Mouse (Mus musculus) stomach, embryonic 15.5 days (tissue): ENCODE results near the gene Ap1s1. TPM values are rescaled to one million over a fixed set of nuclear protein-coding genes. Genes with fewer than 3 reads are reported as not detected.

ENCODE experiments used
- ATAC-seq: fragments of 200-750 bp; cut with Nextera tagmentation; 2 replicates; pipeline ENCODE4 v1.8.0; 2017; ENCODE audit warnings: low read depth, moderate number of reproducible peaks, moderate TSS enrichment; ENCODE audit not compliant: insufficient read depth, low FRiP score
- H3K27ac ChIP-seq: fragments of 300-500 bp; sonication (generic); 2 replicates; pipeline ENCODE4 v1.5.1; 2015; ENCODE audit warnings: mild to moderate bottlenecking, inconsistent platforms
- H3K27me3 ChIP-seq: fragments of 300-500 bp; sonication (generic); replicated peaks from 2 replicates; pipeline ENCODE4 v1.6.1; 2015; ENCODE audit warnings: inconsistent platforms
- H3K36me3 ChIP-seq: fragments of 300-500 bp; sonication (generic); 2 replicates; pipeline ENCODE4 v1.6.1; 2015; ENCODE audit warnings: inconsistent platforms
- H3K4me1 ChIP-seq: fragments of 300-500 bp; sonication (generic); 2 replicates; pipeline ENCODE4 v1.6.1; 2015; ENCODE audit warnings: inconsistent platforms
- H3K4me2 ChIP-seq: fragments of 300-500 bp; sonication (generic); 2 replicates; pipeline ENCODE4 v1.6.1; 2015; ENCODE audit warnings: mild to moderate bottlenecking, inconsistent platforms
- H3K4me3 ChIP-seq: fragments of 300-500 bp; sonication (generic); replicated peaks from 2 replicates; pipeline ENCODE4 v1.5.1; 2015; ENCODE audit warnings: inconsistent platforms
- H3K9ac ChIP-seq: fragments of 300-500 bp; sonication (generic); 2 replicates; pipeline ENCODE4 v1.6.1; 2015; ENCODE audit warnings: inconsistent platforms
- H3K9me3 ChIP-seq: fragments of 300-500 bp; sonication (generic); 2 replicates; pipeline ENCODE4 v1.6.1; 2016; ENCODE audit warnings: inconsistent platforms
- WGBS: fragments of 180-500 bp; shearing (Covaris S2); methylation state at CpG from one replicate; pipeline ENCODE4 v1.1.7; 2015; 5-methylcytosine and 5-hydroxymethylcytosine counted together
- microRNA counts: library from miRNA; unstranded; fragments of <30 nt; microRNA quantifications from one replicate; lab custom pipeline; 2016
- microRNA-seq: library from miRNA; unstranded; fragments of <30 nt; microRNA quantifications from one replicate; pipeline ENCODE4, GENCODE M21; 2016
- polyA plus RNA-seq: library from polyadenylated mRNA; unstranded; fragments of >200 nt; fragmentation: Nextera tagmentation; extraction: Ambion mirVana; gene quantifications from 2 replicates; pipeline ENCODE4 v1.2.1, GENCODE M21; 2015

The Ap1s1 gene
- polyA plus RNA-seq, 1 experiment from 2014 or later = 211 TPM

DNA sequence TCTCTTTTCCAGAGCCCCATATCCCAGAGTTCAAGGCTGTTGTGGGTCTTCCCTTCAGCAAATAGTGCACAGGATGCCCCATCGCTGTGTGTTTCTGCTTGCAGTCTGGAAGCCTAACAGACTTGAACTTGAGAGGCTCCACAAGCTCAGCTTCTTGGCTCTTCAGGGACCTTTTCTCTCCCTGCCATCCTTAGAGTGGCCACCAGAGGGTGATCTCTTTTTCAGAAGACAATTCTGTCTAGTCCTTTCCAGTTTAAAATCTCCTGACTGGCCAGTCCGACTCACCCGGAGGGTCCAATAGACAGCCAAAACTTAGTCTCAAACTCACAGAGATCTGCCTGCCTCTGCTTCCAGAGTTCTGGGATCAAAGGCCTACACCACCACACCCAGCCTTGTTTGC lies 35.9 kb downstream of the Ap1s1 start:
- Histone ChIP-seq H3K9me3 (no peaks in the 10 kb centered on the region), H3K27me3 (no peaks in the 10 kb centered on the region), H3K4me1 (no peaks in the 10 kb centered on the region), H3K4me2 (no peak overlapping the region), H3K9ac (no peak overlapping the region), H3K27ac (no peak overlapping the region), H3K36me3 (no peaks in the 10 kb centered on the region), H3K4me3 (no peak overlapping the region)
- ATAC-seq = no peak
- WGBS = 31% methylated on average over 3 of the region's 3 CpGs

GRCm38 (mm10) chr5:137007276-137007675 lies 38.7 kb downstream of the Ap1s1 start:
- Histone ChIP-seq H3K9ac (no peak overlapping the region), H3K27me3 (no peaks in the 10 kb centered on the region), H3K9me3 (no peaks in the 10 kb centered on the region), H3K27ac (no peak overlapping the region), H3K36me3 (no peaks in the 10 kb centered on the region), H3K4me3 (no peak overlapping the region), H3K4me1 (no peaks in the 10 kb centered on the region), H3K4me2 (no peak overlapping the region)
- WGBS = 39% methylated on average over 8 of the region's 8 CpGs
- no peak for ATAC-seq

DNA sequence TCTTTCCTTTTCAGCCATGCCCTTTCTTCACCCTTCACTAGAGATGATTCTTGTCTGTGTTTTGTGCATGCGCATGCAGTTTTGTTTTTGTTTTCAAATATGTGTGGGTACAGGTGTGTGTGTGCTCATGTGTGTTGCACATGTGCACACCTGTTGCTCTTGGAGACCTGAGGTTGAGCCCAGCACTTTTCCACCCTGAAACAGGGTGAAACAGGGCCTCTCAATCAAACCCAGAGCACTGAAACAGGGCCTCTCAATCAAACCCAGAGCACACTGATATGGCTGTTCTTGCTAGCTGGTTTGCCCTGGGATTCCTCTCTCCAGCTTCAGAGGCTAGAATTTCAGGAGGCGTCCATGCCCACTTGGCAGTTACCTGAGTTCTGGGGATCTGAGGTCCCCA lies 45.3 kb downstream of the Ap1s1 start:
- H3K9ac ChIP-seq = no peak overlapping the region
- no peak overlapping the region for H3K4me3 ChIP-seq
- H3K27me3 ChIP-seq = no peaks in the 10 kb centered on the region
- 0 out of 2 replicates have a peak, but pooled peaks cover 6% of the 10 kb centered on the region for H3K4me1 ChIP-seq
- H3K27ac ChIP-seq = no peak overlapping the region
- H3K36me3 ChIP-seq = peaks cover 4% of the 10 kb centered on the region
- WGBS = 71% methylated on average over 2 of the region's 2 CpGs
- no peaks in the 10 kb centered on the region for H3K9me3 ChIP-seq
- H3K4me2 ChIP-seq = no peak overlapping the region
- no peak for ATAC-seq

DNA sequence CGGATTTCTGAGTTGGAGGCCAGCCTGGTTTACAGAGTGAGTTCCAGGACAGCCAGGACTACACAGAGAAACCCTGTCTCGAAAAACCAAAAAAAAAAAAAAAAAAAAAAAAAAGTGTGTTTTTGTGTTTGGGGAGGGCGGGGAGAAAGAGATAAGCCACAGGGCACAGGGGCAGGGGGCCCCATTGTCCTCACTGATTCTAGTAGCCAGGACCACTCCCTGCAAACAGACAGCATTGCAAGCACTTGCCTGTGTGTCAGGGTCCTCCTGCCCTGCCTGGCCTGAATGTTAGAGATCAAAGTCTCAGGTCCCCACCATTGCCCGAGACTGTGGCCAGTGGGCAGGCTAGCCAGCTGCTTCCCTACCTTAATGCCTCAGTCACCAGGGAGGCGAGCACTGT lies 46.5 kb downstream of the Ap1s1 start:
- WGBS = 65% methylated on average over 4 of the region's 5 CpGs
- H3K36me3 ChIP-seq = peaks cover 11% of the 10 kb centered on the region
- H3K4me1 ChIP-seq = 0 out of 2 replicates have a peak, but pooled peaks cover 6% of the 10 kb centered on the region
- no peak overlapping the region for H3K27ac ChIP-seq
- no peak for ATAC-seq
- H3K4me3 ChIP-seq = no peak overlapping the region
- H3K27me3 ChIP-seq = no peaks in the 10 kb centered on the region
- H3K9me3 ChIP-seq = no peaks in the 10 kb centered on the region
- no peak overlapping the region for H3K9ac ChIP-seq
- H3K4me2 ChIP-seq = no peak overlapping the region

DNA sequence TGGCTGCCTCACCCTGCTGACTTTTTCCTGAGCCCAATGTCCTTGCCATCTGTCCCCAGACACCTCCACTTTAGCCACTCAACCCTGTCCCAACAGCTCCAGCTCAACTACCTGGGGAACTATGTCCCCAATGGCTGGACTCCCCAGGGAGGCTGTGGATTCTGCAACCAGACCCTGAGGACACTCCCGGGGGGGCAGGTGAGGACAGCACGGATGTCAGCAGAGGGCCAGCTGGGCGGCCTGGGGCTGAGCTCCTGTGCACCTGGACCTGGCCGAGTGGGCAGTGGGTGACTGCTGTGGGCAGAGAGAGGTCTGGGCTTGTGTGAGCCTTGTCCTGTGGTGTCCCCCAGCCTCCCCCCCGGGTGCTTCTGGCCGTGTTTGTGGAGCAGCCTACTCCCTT lies 56.1 kb downstream of the Ap1s1 start:
- ATAC-seq = no peak
- H3K4me3 ChIP-seq = no peak overlapping the region
- WGBS = 92% methylated on average over 6 of the region's 6 CpGs
- H3K9ac ChIP-seq = no peak overlapping the region
- no peak overlapping the region for H3K4me2 ChIP-seq
- H3K27me3 ChIP-seq = no peaks in the 10 kb centered on the region
- H3K36me3 ChIP-seq = peaks cover 41% of the 10 kb centered on the region
- H3K9me3 ChIP-seq = no peaks in the 10 kb centered on the region
- H3K27ac ChIP-seq = no peak overlapping the region
- H3K4me1 ChIP-seq = 0 out of 2 replicates have a peak, but pooled peaks cover 11% of the 10 kb centered on the region

DNA sequence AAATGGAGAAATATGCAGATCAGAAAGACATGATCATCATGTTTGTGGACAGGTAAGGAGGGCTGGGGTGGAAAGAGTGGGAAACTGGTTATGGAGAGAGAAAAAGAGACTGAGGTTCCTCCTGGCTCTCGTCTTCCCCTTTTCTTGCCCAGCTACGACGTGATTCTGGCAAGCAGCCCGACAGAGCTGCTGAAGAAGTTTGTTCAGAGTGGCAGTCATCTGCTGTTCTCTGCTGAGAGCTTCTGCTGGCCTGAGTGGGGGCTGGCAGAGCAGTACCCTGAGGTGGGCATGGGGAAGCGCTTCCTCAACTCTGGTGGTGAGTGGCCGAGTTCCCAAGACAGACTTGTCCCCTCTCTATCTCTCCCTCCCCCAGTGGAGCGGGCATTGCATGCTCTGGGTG lies 57.5 kb downstream of the Ap1s1 start:
- H3K9ac ChIP-seq = no peak overlapping the region
- H3K27me3 ChIP-seq = no peaks in the 10 kb centered on the region
- peak overlapping the region; percentile 88 for H3K4me2 ChIP-seq
- H3K27ac ChIP-seq = no peak overlapping the region
- 0 out of 2 replicates have a peak, but pooled peaks cover 11% of the 10 kb centered on the region for H3K4me1 ChIP-seq
- 45% methylated on average over 7 of the region's 7 CpGs for WGBS
- no peaks in the 10 kb centered on the region for H3K9me3 ChIP-seq
- no peak for ATAC-seq
- H3K4me3 ChIP-seq = peak overlapping the region; percentile 78
- H3K36me3 ChIP-seq = peaks cover 34% of the 10 kb centered on the region

- WGBS = 3% methylated on average over 12 of the region's 12 CpGs
- 0 out of 2 replicates have a peak, but pooled peaks cover 11% of the 10 kb centered on the region for H3K4me1 ChIP-seq
- peak within 1 kb of the TSS; percentile 78 for H3K4me3 ChIP-seq
- H3K4me2 ChIP-seq = peak within 1 kb of the TSS; percentile 88
- peak within 1 kb of the TSS; percentile 96 for H3K27ac ChIP-seq
- ATAC-seq = no peak
- H3K27me3 ChIP-seq = no peaks in the 10 kb centered on the region
- no peaks in the 10 kb centered on the region for H3K9me3 ChIP-seq
- H3K9ac ChIP-seq = peak within 1 kb of the TSS; percentile 73
- H3K36me3 ChIP-seq = peaks cover 31% of the 10 kb centered on the region
Measured at GRCm38 (mm10) chr5:136987934-136988271, 58.0 kb downstream of the Ap1s1 start, which contains the start of gene Znhit1. Gene Znhit1, minus strand, starts transcription at chr5:136988021.

DNA sequence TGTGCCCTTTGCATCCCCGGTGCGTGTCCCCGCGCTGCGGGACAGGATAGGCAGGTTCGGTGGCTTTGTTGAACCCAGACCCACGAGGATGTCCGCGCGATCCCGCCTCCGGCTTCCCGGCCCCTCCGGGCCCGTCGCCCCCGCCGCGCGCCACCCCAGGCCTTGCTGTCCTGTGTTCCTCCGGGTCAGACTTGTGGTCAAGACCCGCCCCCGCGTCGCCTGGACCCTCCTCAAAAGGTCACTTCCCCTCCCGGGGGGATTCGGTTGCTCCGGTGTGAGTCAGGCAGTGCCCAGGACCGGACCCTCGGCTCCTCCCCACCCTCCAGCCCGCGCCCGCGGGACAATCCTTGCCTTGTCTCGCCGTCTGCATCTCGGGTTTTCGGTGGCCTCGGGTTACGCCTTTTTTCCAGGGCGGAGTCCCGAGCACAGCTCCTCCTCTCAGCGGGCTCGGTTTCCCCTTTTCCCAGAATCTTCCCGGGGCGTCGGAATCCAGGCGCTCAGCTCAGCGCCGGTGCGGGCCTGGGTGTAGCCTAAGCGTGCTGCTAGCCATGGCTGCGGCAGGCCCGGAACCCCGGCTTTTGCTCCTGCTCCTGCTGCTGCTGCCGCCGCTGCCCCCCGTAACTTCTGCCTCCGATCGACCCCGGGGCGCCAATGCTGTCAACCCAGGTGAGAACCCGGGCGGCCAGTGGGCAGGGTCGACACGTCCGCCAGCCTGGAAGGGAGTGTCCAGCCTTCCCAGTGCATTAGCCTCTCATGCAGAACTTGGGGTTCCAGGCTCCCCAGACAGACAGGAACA lies 58.6 kb downstream of the Ap1s1 start:
- no peaks in the 10 kb centered on the region for H3K27me3 ChIP-seq
- peak overlapping the region; percentile 88 for H3K4me2 ChIP-seq
- ATAC-seq = peak; percentile 63
- 0 out of 2 replicates have a peak, but pooled peaks cover 11% of the 10 kb centered on the region for H3K4me1 ChIP-seq
- no peaks in the 10 kb centered on the region for H3K9me3 ChIP-seq
- peaks cover 25% of the 10 kb centered on the region for H3K36me3 ChIP-seq
- WGBS = under 1% methylated on average over 67 of the region's 67 CpGs
- H3K4me3 ChIP-seq = peak overlapping the region; percentile 78
- peak overlapping the region; percentile 96 for H3K27ac ChIP-seq
- H3K9ac ChIP-seq = peak overlapping the region; percentile 73

GRCm38 (mm10) chr5:136986695-136987137 lies 59.2 kb downstream of the Ap1s1 start, which contains the start of gene Plod3:
Gene Plod3, plus strand, starts transcription at chr5:136987019.
- WGBS = under 1% methylated on average over 26 of the region's 26 CpGs
- 0 out of 2 replicates have a peak, but pooled peaks cover 11% of the 10 kb centered on the region for H3K4me1 ChIP-seq
- H3K27ac ChIP-seq = peak within 1 kb of the TSS; percentile 96
- peak within 1 kb of the TSS; percentile 78 for H3K4me3 ChIP-seq
- peak within 1 kb of the TSS; percentile 88 for H3K4me2 ChIP-seq
- ATAC-seq = peak; percentile 94
- peaks cover 19% of the 10 kb centered on the region for H3K36me3 ChIP-seq
- H3K9ac ChIP-seq = peak within 1 kb of the TSS; percentile 73
- no peaks in the 10 kb centered on the region for H3K9me3 ChIP-seq
- no peaks in the 10 kb centered on the region for H3K27me3 ChIP-seq

MicroRNAs within 50 kb of the gene (microRNA counts, 519-probe panel; counts per million panel counts)
- microRNA mmu-miR-702 (lab: Ali Mortazavi, UCI) = not detected

Small RNA genes within 50 kb of the gene (microRNA-seq; reads per million reads assigned to microRNA genes)
- 25.5 reads per million, percentile 36 among the genes with 10 or more reads in this experiment for gene Mir702

Other genes with a start within 250 kb of the Ap1s1 start
- gene Col26a1, start 162.9 kb downstream of the Ap1s1 start, polyA plus RNA-seq = 20.6 and 25.3 TPM in 2 replicates
- gene Ift22, start 138.0 kb downstream of the Ap1s1 start, polyA plus RNA-seq = 59.5 and 62.3 TPM in 2 replicates
- 246 and 259 TPM in 2 replicates for gene Fis1, start 92.9 kb downstream of the Ap1s1 start, polyA plus RNA-seq
- 8.9 and 10.8 TPM in 2 replicates for gene Cldn15, start 79.5 kb downstream of the Ap1s1 start, polyA plus RNA-seq
- 44.8 and 46.8 TPM in 2 replicates for gene Plod3, start 59.1 kb downstream of the Ap1s1 start, polyA plus RNA-seq
- 90.6 and 94.3 TPM in 2 replicates for gene Znhit1, start 58.1 kb downstream of the Ap1s1 start, polyA plus RNA-seq
- gene Vgf, start 19.7 kb downstream of the Ap1s1 start, polyA plus RNA-seq = 0.83 and 1.1 TPM in 2 replicates
- gene Serpine1, start 26.1 kb upstream of the Ap1s1 start, polyA plus RNA-seq = 0.12 and 0.35 TPM in 2 replicates
- gene Trim56, start 70.1 kb upstream of the Ap1s1 start, polyA plus RNA-seq = 9.7 and 10.2 TPM in 2 replicates
- 0.54 and 1.9 TPM in 2 replicates for gene Muc3, start 103.2 kb upstream of the Ap1s1 start, polyA plus RNA-seq
- 1.2 and 2.6 TPM in 2 replicates for gene Muc3a, start 166.3 kb upstream of the Ap1s1 start, polyA plus RNA-seq
- gene Ache, start 241.4 kb upstream of the Ap1s1 start, polyA plus RNA-seq = 9.8 and 12.3 TPM in 2 replicates
- gene Ufsp1, start 248.5 kb upstream of the Ap1s1 start, polyA plus RNA-seq = 7.8 and 8.7 TPM in 2 replicates